Mouse (Mus musculus): ENCODE results near the gene Abcb6.

- TF ChIP-seq TAL1 (IDR thresholded peaks at IDR 0.05; ENCODE audit: low read length) (no peak), GATA1 (IDR thresholded peaks at IDR 0.05; ENCODE audit: low read length) (no peak)
These were observed 38.9 kb upstream of the Abcb6 start for GRCm38 (mm10) chr1:75219078-75219477.

Measured in erythroblast, embryonic 14.5 days (primary cell).